Mouse (Mus musculus): ENCODE results near the gene Pde8a. TPM values are rescaled to one million over a fixed set of nuclear protein-coding genes. Genes with fewer than 3 reads are reported as not detected.

The Pde8a gene
- polyA plus RNA-seq, 1 experiment from 2014 or later = 3.5 TPM

GRCm38 (mm10) chr7:81337785-81338521 is 124.6 kb downstream of the Pde8a start:
- no peak overlapping the region for H3K27ac ChIP-seq (replicated peaks; ENCODE audit: low read depth, low read length)
- H3K4me1 ChIP-seq (ENCODE audit: control insufficient read depth, insufficient read depth, low read length) = peaks cover 3% of the 10 kb centered on the region
- H3K27me3 ChIP-seq (ENCODE audit: control insufficient read depth, insufficient read depth, low read length) = no peaks in the 10 kb centered on the region
- H3K9me3 ChIP-seq (ENCODE audit: control insufficient read depth, low read length) = no peaks in the 10 kb centered on the region
- peaks cover 30% of the 10 kb centered on the region for H3K36me3 ChIP-seq (ENCODE audit: control insufficient read depth, insufficient read depth, low read length)
- ATAC-seq (ENCODE audit: insufficient number of reproducible peaks, low FRiP score, low TSS enrichment, low read depth) = no peak
- no peak overlapping the region for H3K4me2 ChIP-seq (ENCODE audit: low read depth, severe bottlenecking)
- WGBS = 93% methylated on average over 21 of the region's 21 CpGs
- no peak overlapping the region for H3K4me3 ChIP-seq (ENCODE audit: low read depth, low read length)
- DNase-seq (ENCODE audit: low spot score) = no peak
- no peak overlapping the region for H3K9ac ChIP-seq (ENCODE audit: low read length)

- Histone ChIP-seq H3K27ac (replicated peaks; ENCODE audit: low read depth, low read length) (no peak overlapping the region), H3K36me3 (ENCODE audit: control insufficient read depth, insufficient read depth, low read length) (peaks cover 34% of the 10 kb centered on the region), H3K4me2 (ENCODE audit: low read depth, severe bottlenecking) (no peak overlapping the region), H3K27me3 (ENCODE audit: control insufficient read depth, insufficient read depth, low read length) (no peaks in the 10 kb centered on the region), H3K4me3 (ENCODE audit: low read depth, low read length) (no peak overlapping the region), H3K9ac (ENCODE audit: low read length) (no peak overlapping the region), H3K4me1 (ENCODE audit: control insufficient read depth, insufficient read depth, low read length) (peaks cover 7% of the 10 kb centered on the region), H3K9me3 (ENCODE audit: control insufficient read depth, low read length) (no peaks in the 10 kb centered on the region)
- WGBS = 87% methylated on average over 3 of the region's 3 CpGs
- no peak for ATAC-seq (ENCODE audit: insufficient number of reproducible peaks, low FRiP score, low TSS enrichment, low read depth)
- no peak for DNase-seq (ENCODE audit: low spot score)
Observed at GRCm38 (mm10) chr7:81338522-81338873, 125.1 kb downstream of the Pde8a start.

GRCm38 (mm10) chr7:81339783-81340182 is 126.4 kb downstream of the Pde8a start:
- WGBS = 81% methylated on average over 4 of the region's 4 CpGs
- DNase-seq (ENCODE audit: low spot score) (peak; percentile 83), ATAC-seq (ENCODE audit: insufficient number of reproducible peaks, low FRiP score, low TSS enrichment, low read depth) (no peak)
- Histone ChIP-seq H3K36me3 (ENCODE audit: control insufficient read depth, insufficient read depth, low read length) (peaks cover 38% of the 10 kb centered on the region), H3K27me3 (ENCODE audit: control insufficient read depth, insufficient read depth, low read length) (no peaks in the 10 kb centered on the region), H3K4me3 (ENCODE audit: low read depth, low read length) (no peak overlapping the region), H3K4me2 (ENCODE audit: low read depth, severe bottlenecking) (no peak overlapping the region), H3K9ac (ENCODE audit: low read length) (no peak overlapping the region), H3K4me1 (ENCODE audit: control insufficient read depth, insufficient read depth, low read length) (peaks cover 11% of the 10 kb centered on the region), H3K27ac (replicated peaks; ENCODE audit: low read depth, low read length) (no peak overlapping the region), H3K9me3 (ENCODE audit: control insufficient read depth, low read length) (no peaks in the 10 kb centered on the region)

GRCm38 (mm10) chr7:81341563-81341962 is 128.2 kb downstream of the Pde8a start:
- H3K36me3 ChIP-seq (ENCODE audit: control insufficient read depth, insufficient read depth, low read length) = peaks cover 36% of the 10 kb centered on the region
- ATAC-seq (ENCODE audit: insufficient number of reproducible peaks, low FRiP score, low TSS enrichment, low read depth) = no peak

GRCm38 (mm10) chr7:81342356-81343094 is 129.1 kb downstream of the Pde8a start:
- peaks cover 36% of the 10 kb centered on the region for H3K36me3 ChIP-seq (ENCODE audit: control insufficient read depth, insufficient read depth, low read length)
- peak overlapping the region; percentile 97 for H3K4me3 ChIP-seq (ENCODE audit: low read depth, low read length)
- H3K4me1 ChIP-seq (ENCODE audit: control insufficient read depth, insufficient read depth, low read length) = peaks cover 11% of the 10 kb centered on the region
- H3K9ac ChIP-seq (ENCODE audit: low read length) = peak overlapping the region; percentile 40
- no peaks in the 10 kb centered on the region for H3K9me3 ChIP-seq (ENCODE audit: control insufficient read depth, low read length)
- no peak for DNase-seq (ENCODE audit: low spot score)
- WGBS = 75% methylated on average over 8 of the region's 8 CpGs
- no peak overlapping the region for H3K27ac ChIP-seq (replicated peaks; ENCODE audit: low read depth, low read length)
- H3K4me2 ChIP-seq (ENCODE audit: low read depth, severe bottlenecking) = peak overlapping the region; percentile 93
- no peaks in the 10 kb centered on the region for H3K27me3 ChIP-seq (ENCODE audit: control insufficient read depth, insufficient read depth, low read length)
- no peak for ATAC-seq (ENCODE audit: insufficient number of reproducible peaks, low FRiP score, low TSS enrichment, low read depth)

More at GRCm38 (mm10) chr7:81341563-81341962, 128.2 kb downstream of the Pde8a start:
- no peak overlapping the region for H3K4me2 ChIP-seq (ENCODE audit: low read depth, severe bottlenecking)
- no peak for DNase-seq (ENCODE audit: low spot score)
- no peaks in the 10 kb centered on the region for H3K9me3 ChIP-seq (ENCODE audit: control insufficient read depth, low read length)
- no peak overlapping the region for H3K4me3 ChIP-seq (ENCODE audit: low read depth, low read length)
- H3K27me3 ChIP-seq (ENCODE audit: control insufficient read depth, insufficient read depth, low read length) = no peaks in the 10 kb centered on the region
- H3K27ac ChIP-seq (replicated peaks; ENCODE audit: low read depth, low read length) = no peak overlapping the region
- peaks cover 11% of the 10 kb centered on the region for H3K4me1 ChIP-seq (ENCODE audit: control insufficient read depth, insufficient read depth, low read length)
- 63% methylated on average over 3 of the region's 3 CpGs for WGBS
- H3K9ac ChIP-seq (ENCODE audit: low read length) = no peak overlapping the region

- Histone ChIP-seq H3K4me3 (ENCODE audit: low read depth, low read length) (peak overlapping the region; percentile 97), H3K27ac (replicated peaks; ENCODE audit: low read depth, low read length) (no peak overlapping the region), H3K9ac (ENCODE audit: low read length) (peak overlapping the region; percentile 99), H3K27me3 (ENCODE audit: control insufficient read depth, insufficient read depth, low read length) (no peaks in the 10 kb centered on the region), H3K4me1 (ENCODE audit: control insufficient read depth, insufficient read depth, low read length) (peaks cover 11% of the 10 kb centered on the region), H3K9me3 (ENCODE audit: control insufficient read depth, low read length) (no peaks in the 10 kb centered on the region), H3K36me3 (ENCODE audit: control insufficient read depth, insufficient read depth, low read length) (peaks cover 34% of the 10 kb centered on the region), H3K4me2 (ENCODE audit: low read depth, severe bottlenecking) (peak overlapping the region; percentile 93)
- WGBS = 40% methylated on average over 8 of the region's 8 CpGs
- no peak for DNase-seq (ENCODE audit: low spot score)
- no peak for ATAC-seq (ENCODE audit: insufficient number of reproducible peaks, low FRiP score, low TSS enrichment, low read depth)
Observed at GRCm38 (mm10) chr7:81343316-81343715, 129.9 kb downstream of the Pde8a start.

GRCm38 (mm10) chr7:81343831-81344230 is 130.4 kb downstream of the Pde8a start:
- Histone ChIP-seq H3K4me1 (ENCODE audit: control insufficient read depth, insufficient read depth, low read length) (peaks cover 11% of the 10 kb centered on the region), H3K9me3 (ENCODE audit: control insufficient read depth, low read length) (no peaks in the 10 kb centered on the region), H3K27ac (replicated peaks; ENCODE audit: low read depth, low read length) (no peak overlapping the region), H3K4me3 (ENCODE audit: low read depth, low read length) (peak overlapping the region; percentile 97), H3K4me2 (ENCODE audit: low read depth, severe bottlenecking) (peak overlapping the region; percentile 93), H3K9ac (ENCODE audit: low read length) (peak overlapping the region; percentile 99), H3K27me3 (ENCODE audit: control insufficient read depth, insufficient read depth, low read length) (no peaks in the 10 kb centered on the region), H3K36me3 (ENCODE audit: control insufficient read depth, insufficient read depth, low read length) (peaks cover 32% of the 10 kb centered on the region)
- DNase-seq (ENCODE audit: low spot score) = no peak
- WGBS = 14% methylated on average over 10 of the region's 10 CpGs
- no peak for ATAC-seq (ENCODE audit: insufficient number of reproducible peaks, low FRiP score, low TSS enrichment, low read depth)

- H3K36me3 ChIP-seq (ENCODE audit: control insufficient read depth, insufficient read depth, low read length) = peaks cover 30% of the 10 kb centered on the region
- ATAC-seq (ENCODE audit: insufficient number of reproducible peaks, low FRiP score, low TSS enrichment, low read depth) = peak; percentile 83
- H3K4me3 ChIP-seq (ENCODE audit: low read depth, low read length) = peak within 1 kb of the TSS; percentile 97
- WGBS = under 1% methylated on average over 85 of the region's 85 CpGs
- peaks cover 11% of the 10 kb centered on the region for H3K4me1 ChIP-seq (ENCODE audit: control insufficient read depth, insufficient read depth, low read length)
- H3K27me3 ChIP-seq (ENCODE audit: control insufficient read depth, insufficient read depth, low read length) = no peaks in the 10 kb centered on the region
- H3K27ac ChIP-seq (replicated peaks; ENCODE audit: low read depth, low read length) = peak within 1 kb of the TSS; percentile 63
- peak; percentile 99 for DNase-seq (ENCODE audit: low spot score)
- peak within 1 kb of the TSS; percentile 99 for H3K9ac ChIP-seq (ENCODE audit: low read length)
- peak within 1 kb of the TSS; percentile 93 for H3K4me2 ChIP-seq (ENCODE audit: low read depth, severe bottlenecking)
- H3K9me3 ChIP-seq (ENCODE audit: control insufficient read depth, low read length) = no peaks in the 10 kb centered on the region
Observed at GRCm38 (mm10) chr7:81344544-81345446, 131.4 kb downstream of the Pde8a start, which contains the start of gene Rps17. Gene Rps17 (minus strand): TSS chr7:81345254.
